Mouse (Mus musculus): ENCODE data around the gene Thbs1.

- TF ChIP-seq CTCF (IDR thresholded peaks at IDR 0.05; ENCODE audit: extremely low read depth, insufficient read depth, insufficient read length, insufficient replicate concordance) (no peak), POLR2A (IDR thresholded peaks at IDR 0.05; ENCODE audit: low read depth, low read length) (no peak)
Observed at GRCm38 (mm10) chr2:118122291-118122690, 10.6 kb downstream of the Thbs1 start.

Data from spleen, adult 2 months (tissue).